Mouse (Mus musculus) olfactory bulb, adult 2 months (tissue): ENCODE data around the gene Ube2c. TPM values are rescaled to one million over a fixed set of nuclear protein-coding genes. Genes with fewer than 3 reads are reported as not detected.

Source experiments
- H3K27ac ChIP-seq: fragments of 200-500 bp; 2 replicates; pipeline ENCODE4 v1.5.1; 2012; ENCODE audit warnings: low read depth, low read length; ENCODE audit not compliant: insufficient read depth
- H3K4me1 ChIP-seq: fragments of 200-500 bp; 2 replicates; pipeline ENCODE4 v1.6.1; 2012; ENCODE audit warnings: low read length; ENCODE audit not compliant: control insufficient read depth, insufficient read depth
- H3K4me3 ChIP-seq: fragments of 200-500 bp; 2 replicates; pipeline ENCODE4 v1.5.1; 2012; ENCODE audit warnings: mild to moderate bottlenecking, low read depth, low read length, moderate library complexity; ENCODE audit not compliant: insufficient read depth
- CTCF ChIP-seq: fragments of 200-500 bp; IDR thresholded peaks from 2 replicates; pipeline ENCODE4 v1.5.1; 2012; ENCODE audit warnings: low read depth, mild to moderate bottlenecking, low read length, moderate library complexity; ENCODE audit not compliant: insufficient read depth
- POLR2A ChIP-seq: fragments of 200-500 bp; IDR thresholded peaks from 2 replicates; pipeline ENCODE4 v1.6.1; 2012; ENCODE audit warnings: mild to moderate bottlenecking, low read depth, low read length, moderate library complexity; ENCODE audit not compliant: insufficient read depth
- WGBS: fragments of 180-500 bp; shearing (Covaris S2); methylation state at CpG from one replicate; pipeline ENCODE4 v1.1.7; 2018; 5-methylcytosine and 5-hydroxymethylcytosine counted together
- polyA plus RNA-seq: library from polyadenylated mRNA; stranded (reverse); fragments of >200 nt; gene quantifications from 2 replicates; pipeline ENCODE4 v1.2.4, GENCODE M21; 2012; ENCODE audit warnings: low replicate concordance; ENCODE audit not compliant: missing spikeins, insufficient read depth, insufficient read length

Ube2c gene
- polyA plus RNA-seq, 1 experiment = not detected

GRCm38 (mm10) chr2:164783926-164784581 is 14.4 kb downstream of the Ube2c start:
- no peak for TF ChIP-seq CTCF
- TF ChIP-seq POLR2A = no peak
- no peak overlapping the region for H3K4me3 ChIP-seq
- peaks cover 17% of the 10 kb centered on the region for H3K4me1 ChIP-seq
- 81% methylated on average over 7 of the region's 7 CpGs for WGBS
- no peak overlapping the region for H3K27ac ChIP-seq

DNA sequence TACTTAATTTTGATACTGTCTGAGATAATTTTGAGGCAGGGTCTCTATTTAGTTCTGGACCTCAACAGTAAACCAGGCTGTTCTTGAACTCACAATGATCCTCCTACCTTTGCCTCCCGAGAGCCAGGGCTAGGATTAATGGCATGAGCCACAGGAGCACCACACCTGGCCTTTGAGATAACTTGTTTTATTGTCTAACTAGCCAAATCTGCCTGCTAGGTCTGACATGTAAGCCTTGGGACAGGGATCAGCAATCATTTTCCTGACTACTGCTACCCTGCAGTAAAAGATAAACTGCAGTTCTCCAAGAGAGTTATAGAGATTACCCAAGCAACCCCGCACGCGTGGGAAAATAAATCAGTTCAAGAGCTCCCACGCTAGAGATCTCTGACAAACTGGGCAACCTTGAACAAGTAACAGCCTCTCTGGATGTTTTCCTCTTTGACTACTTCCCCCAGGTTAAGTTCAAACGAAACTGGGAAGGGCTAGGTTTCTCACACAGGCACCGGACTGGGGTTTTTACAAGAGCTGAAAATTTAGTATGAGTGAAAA is 15.2 kb downstream of the Ube2c start:
- H3K4me3 ChIP-seq = peak overlapping the region; percentile 72
- peaks cover 16% of the 10 kb centered on the region for H3K4me1 ChIP-seq
- 3% methylated on average over 7 of the region's 7 CpGs for WGBS
- TF ChIP-seq CTCF = no peak
- no peak for TF ChIP-seq POLR2A
- H3K27ac ChIP-seq = no peak overlapping the region; the same call in 1 of the 2 replicates

- peaks cover 16% of the 10 kb centered on the region for H3K4me1 ChIP-seq
- WGBS = under 1% methylated on average over 88 of the region's 89 CpGs
- peak within 1 kb of the TSS; percentile 58 for H3K27ac ChIP-seq
- peak within 1 kb of the TSS; percentile 72 for H3K4me3 ChIP-seq
- TF ChIP-seq CTCF = 0 out of 2 replicates have a peak, but pooled peaks have one; percentile 39
- TF ChIP-seq POLR2A = no peak
Observed at GRCm38 (mm10) chr2:164785481-164786387, 16.0 kb downstream of the Ube2c start, which contains the start of gene Snx21. Gene Snx21 (plus strand): TSS chr2:164785823.

GRCm38 (mm10) chr2:164786388-164786885 is 16.7 kb downstream of the Ube2c start:
- TF ChIP-seq POLR2A = no peak
- no peak for TF ChIP-seq CTCF
- H3K4me1 ChIP-seq = peaks cover 16% of the 10 kb centered on the region
- H3K27ac ChIP-seq = peak overlapping the region; percentile 58
- H3K4me3 ChIP-seq = peak overlapping the region; percentile 72
- WGBS = 3% methylated on average over 15 of the region's 15 CpGs

- 87% methylated on average over 3 of the region's 3 CpGs for WGBS
- H3K4me1 ChIP-seq = peaks cover 22% of the 10 kb centered on the region
Observed at GRCm38 (mm10) chr2:164787032-164787431, 17.3 kb downstream of the Ube2c start.

GRCm38 (mm10) chr2:164787779-164788178 is 18.1 kb downstream of the Ube2c start:
- WGBS = 72% methylated on average over 10 of the region's 10 CpGs
- H3K27ac ChIP-seq = no peak overlapping the region; the same call in 1 of the 2 replicates
- no peak overlapping the region for H3K4me3 ChIP-seq
- H3K4me1 ChIP-seq = peaks cover 24% of the 10 kb centered on the region
- no peak for TF ChIP-seq CTCF
- no peak for TF ChIP-seq POLR2A

More at GRCm38 (mm10) chr2:164787032-164787431, 17.3 kb downstream of the Ube2c start:
- no peak overlapping the region for H3K4me3 ChIP-seq
- no peak for TF ChIP-seq POLR2A
- TF ChIP-seq CTCF = no peak
- H3K27ac ChIP-seq = 0 out of 2 replicates have a peak overlapping the region, but pooled peaks have one; percentile 58

- WGBS = 78% methylated on average over 4 of the region's 4 CpGs
- peaks cover 25% of the 10 kb centered on the region for H3K4me1 ChIP-seq
- no peak overlapping the region for H3K27ac ChIP-seq
- H3K4me3 ChIP-seq = no peak overlapping the region
- TF ChIP-seq POLR2A = no peak
- TF ChIP-seq CTCF = no peak
Observed at GRCm38 (mm10) chr2:164788411-164788810, 18.7 kb downstream of the Ube2c start.

DNA sequence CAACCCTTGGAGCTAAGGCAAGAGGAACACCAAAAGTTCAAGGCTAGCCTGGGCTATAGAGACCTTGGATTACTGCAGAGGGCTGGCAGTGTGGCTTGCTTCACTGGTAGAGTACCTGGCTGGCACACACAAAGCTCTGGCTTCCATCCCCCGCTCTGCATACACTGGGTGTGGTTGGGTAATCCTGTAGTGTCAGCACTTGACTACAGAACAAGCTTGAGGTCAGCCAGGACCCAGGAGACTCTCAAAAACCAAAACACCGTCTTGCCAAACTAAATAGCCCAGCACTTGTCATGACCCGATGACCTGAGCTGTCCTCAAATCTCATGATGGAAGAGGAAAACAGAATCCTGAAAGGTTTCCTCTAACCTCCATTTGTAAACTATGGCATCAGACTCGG is 20.8 kb downstream of the Ube2c start:
- Histone ChIP-seq H3K4me3 (no peak overlapping the region), H3K27ac (no peak overlapping the region), H3K4me1 (peaks cover 27% of the 10 kb centered on the region)
- TF ChIP-seq POLR2A (no peak), CTCF (no peak)
- 84% methylated on average over 4 of the region's 4 CpGs for WGBS
